Mouse (Mus musculus) v-Abl transformed pro-B cells (cell line): ENCODE measurements around the gene Kcnq5.
"Not testable (repeated sequence)": the region's sequence is repeated elsewhere in the genome, so short reads cannot be mapped to it uniquely, and the experiment has no call there.

Experiments
- in situ Hi-C, 2 experiments: fragments of 400-800 bp; cut with MboI; formaldehyde crosslinking; loops; one replicate each; pipeline ENCODE4 v1.15.1; 2025; ENCODE audit not compliant: unreplicated experiment in 2 of 2

Kcnq5 gene

DNA sequence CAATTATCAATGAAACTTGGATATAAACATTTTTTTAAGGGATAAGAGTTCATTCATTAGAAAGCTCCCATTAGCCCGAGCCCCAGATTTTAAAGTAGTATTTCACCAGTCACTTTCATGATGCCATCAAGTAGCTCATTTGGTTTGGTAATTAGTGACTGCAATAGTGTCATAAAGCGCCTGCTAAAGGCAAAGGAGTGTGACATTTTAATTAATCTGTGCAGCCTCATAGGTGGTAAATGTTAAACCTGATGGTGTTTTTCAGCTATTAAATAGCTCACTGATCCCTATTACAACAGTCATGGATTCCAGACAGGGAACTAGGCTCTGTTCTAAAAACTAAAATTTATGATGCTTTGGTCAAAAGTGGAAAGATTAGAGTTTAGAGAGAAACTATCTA is 554.5 kb downstream of the Kcnq5 start:
- in situ Hi-C loops, result loop anchor here in 1 of 2 experiments (5.0 kb wide), 2 partner anchors 190 to 710 kb away; partner anchors contain the start of gene Tmem14a

DNA sequence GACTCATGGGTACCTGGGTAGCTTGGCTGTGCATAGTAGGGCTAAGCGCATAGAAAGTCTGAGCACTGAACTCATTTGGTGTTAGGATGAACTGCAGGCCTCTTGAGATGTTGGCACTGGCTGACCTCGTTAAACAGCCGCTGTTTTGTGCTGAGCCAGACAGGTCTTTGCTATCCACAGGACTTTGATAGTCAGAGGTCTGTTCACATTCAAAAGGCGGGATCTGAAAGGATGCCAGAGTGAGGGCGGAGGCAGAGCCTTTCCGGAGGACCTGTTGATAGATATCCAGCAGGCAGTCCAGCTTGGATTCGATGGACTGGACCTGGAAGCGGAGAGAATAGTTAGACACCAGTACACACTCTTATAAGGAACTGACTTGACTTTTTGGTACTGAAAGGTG is 558.9 kb downstream of the Kcnq5 start:
- in situ Hi-C loops, result no loop called here

GRCm38 (mm10) chr1:21391138-21391671 is 570.5 kb downstream of the Kcnq5 start:
- in situ Hi-C loops, result loop anchor here in 1 of 2 experiments (25.0 kb wide), 1 partner anchor 454 kb away; no protein-coding TSS in a partner anchor

- in situ Hi-C loops, result loop anchor here in 1 of 2 experiments (25.0 kb wide), 1 partner anchor 446 kb away; no protein-coding TSS in a partner anchor
Observed at GRCm38 (mm10) chr1:21383256-21383655, 578.5 kb downstream of the Kcnq5 start, which contains the start of gene Khdc1b. Gene Khdc1b, plus strand, starts transcription at chr1:21383556.

DNA sequence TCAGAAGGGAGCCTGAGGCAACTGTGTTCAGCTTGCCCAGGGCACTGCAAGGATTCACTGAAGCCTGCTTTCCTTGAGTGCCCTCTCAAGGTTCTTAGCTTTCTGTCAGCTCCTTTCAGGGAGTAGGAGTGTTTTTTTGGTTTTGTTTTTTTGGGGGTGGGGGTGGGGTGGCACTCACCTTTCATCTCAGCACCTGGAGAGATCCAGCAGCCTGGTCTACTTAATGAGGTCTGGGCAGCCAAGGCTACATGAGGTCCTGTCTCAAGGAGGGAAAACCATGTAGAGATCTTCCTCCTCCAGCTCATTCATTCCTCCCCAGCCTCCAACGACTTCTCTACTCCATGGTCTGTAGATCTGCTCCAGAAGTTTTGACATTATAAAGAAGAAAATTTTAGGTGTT is 593.7 kb downstream of the Kcnq5 start, which contains the start of gene Khdc1c:
Khdc1c (plus strand) TSS at position 301 of the 400 bp plus-strand sequence.
- in situ Hi-C loops, result not testable (repeated sequence)

GRCm38 (mm10) chr1:21349341-21349740 is 612.4 kb downstream of the Kcnq5 start, which contains the start of gene Khdc1a:
Gene Khdc1a, plus strand, starts transcription at chr1:21349641.
- in situ Hi-C loops, result no loop called here
